Mouse (Mus musculus) embryonic fibroblast, embryonic 13.5 days (primary cell): Measurements from ENCODE around the gene Itga9. TPM values are rescaled to one million over a fixed set of nuclear protein-coding genes. Genes with fewer than 3 reads are reported as not detected.

Experiments used
- H3K27ac ChIP-seq: 2 replicates; pipeline ENCODE4 v1.5.1; 2012; ENCODE audit warnings: low read length, control low read depth, inconsistent platforms; ENCODE audit not compliant: insufficient read depth
- H3K4me1 ChIP-seq: 2 replicates; pipeline ENCODE4 v1.6.1; 2011; ENCODE audit warnings: low read length; ENCODE audit not compliant: control insufficient read depth, insufficient read depth
- H3K4me3 ChIP-seq: 2 replicates; pipeline ENCODE4 v1.5.1; 2011; ENCODE audit warnings: mild to moderate bottlenecking, control low read depth, low read length; ENCODE audit not compliant: insufficient read depth
- CTCF ChIP-seq: IDR thresholded peaks from 2 replicates; pipeline ENCODE4 v1.5.1; 2011; ENCODE audit warnings: mild to moderate bottlenecking, control low read depth, low read length, moderate library complexity, borderline replicate concordance; ENCODE audit not compliant: insufficient read depth
- POLR2A ChIP-seq: IDR thresholded peaks from 2 replicates; pipeline ENCODE4 v1.6.1; 2011; ENCODE audit warnings: low read depth, mild to moderate bottlenecking, control low read depth, low read length, moderate library complexity
- polyA plus RNA-seq: library from polyadenylated mRNA; stranded (reverse); fragments of >200 nt; gene quantifications from 2 replicates; pipeline ENCODE4 v1.2.4, GENCODE M21; 2011; ENCODE audit warnings: low read depth; ENCODE audit not compliant: missing spikeins, insufficient read length

Gene Itga9
- polyA plus RNA-seq, 1 experiment: 22.9 TPM

GRCm38 (mm10) chr9:118752376-118752775, 145.9 kb downstream of the Itga9 start:
- Histone ChIP-seq H3K4me3 (no peak overlapping the region), H3K27ac (no peak overlapping the region), H3K4me1 (no peaks in the 10 kb centered on the region; the same call in none of the 2 replicates)
- TF ChIP-seq POLR2A (no peak), CTCF (no peak)

- Histone ChIP-seq H3K27ac (no peak overlapping the region), H3K4me3 (no peak overlapping the region), H3K4me1 (no peaks in the 10 kb centered on the region)
- TF ChIP-seq CTCF: no peak
- TF ChIP-seq POLR2A: no peak
Observed at GRCm38 (mm10) chr9:118759462-118759861, 153.0 kb downstream of the Itga9 start.

- H3K4me3 ChIP-seq: no peak overlapping the region
- no peak for TF ChIP-seq POLR2A
- no peak for TF ChIP-seq CTCF
- H3K4me1 ChIP-seq: no peaks in the 10 kb centered on the region
- no peak overlapping the region for H3K27ac ChIP-seq
Observed at GRCm38 (mm10) chr9:118761953-118762590, 155.6 kb downstream of the Itga9 start.

GRCm38 (mm10) chr9:118762759-118763158, 156.3 kb downstream of the Itga9 start:
- TF ChIP-seq POLR2A (no peak), CTCF (no peak)
- no peak overlapping the region for H3K27ac ChIP-seq
- no peak overlapping the region for H3K4me3 ChIP-seq
- no peaks in the 10 kb centered on the region for H3K4me1 ChIP-seq

GRCm38 (mm10) chr9:118763203-118763602, 156.7 kb downstream of the Itga9 start:
- Histone ChIP-seq H3K27ac (no peak overlapping the region), H3K4me1 (no peaks in the 10 kb centered on the region), H3K4me3 (no peak overlapping the region)
- TF ChIP-seq CTCF: no peak
- TF ChIP-seq POLR2A: no peak

GRCm38 (mm10) chr9:118763646-118764045, 157.2 kb downstream of the Itga9 start:
- TF ChIP-seq POLR2A (no peak), CTCF (no peak)
- no peak overlapping the region for H3K27ac ChIP-seq
- no peaks in the 10 kb centered on the region for H3K4me1 ChIP-seq
- H3K4me3 ChIP-seq: no peak overlapping the region

- H3K4me1 ChIP-seq: no peaks in the 10 kb centered on the region
- no peak overlapping the region for H3K27ac ChIP-seq
- TF ChIP-seq CTCF (no peak), POLR2A (no peak)
- no peak overlapping the region for H3K4me3 ChIP-seq
Observed at GRCm38 (mm10) chr9:118765059-118765458, 158.6 kb downstream of the Itga9 start.

GRCm38 (mm10) chr9:118767008-118767407, 160.5 kb downstream of the Itga9 start:
- H3K4me1 ChIP-seq: no peaks in the 10 kb centered on the region
- H3K4me3 ChIP-seq: no peak overlapping the region
- H3K27ac ChIP-seq: no peak overlapping the region
- no peak for TF ChIP-seq POLR2A
- TF ChIP-seq CTCF: no peak

GRCm38 (mm10) chr9:118768596-118768995, 162.1 kb downstream of the Itga9 start:
- Histone ChIP-seq H3K4me3 (no peak overlapping the region), H3K4me1 (no peaks in the 10 kb centered on the region), H3K27ac (no peak overlapping the region)

GRCm38 (mm10) chr9:118770366-118770765, 163.9 kb downstream of the Itga9 start:
- H3K4me1 ChIP-seq: peaks cover 6% of the 10 kb centered on the region
- no peak overlapping the region for H3K4me3 ChIP-seq
- H3K27ac ChIP-seq: no peak overlapping the region
- TF ChIP-seq CTCF (no peak), POLR2A (no peak)

More at GRCm38 (mm10) chr9:118768596-118768995, 162.1 kb downstream of the Itga9 start:
- TF ChIP-seq POLR2A (no peak), CTCF (no peak)

GRCm38 (mm10) chr9:118774676-118775075, 168.2 kb downstream of the Itga9 start:
- no peak overlapping the region for H3K4me3 ChIP-seq
- H3K4me1 ChIP-seq: peaks cover 6% of the 10 kb centered on the region
- H3K27ac ChIP-seq: no peak overlapping the region
- no peak for TF ChIP-seq CTCF
- TF ChIP-seq POLR2A: no peak
